Mouse (Mus musculus): ENCODE measurements around the gene Olfr90.
A peak's percentile ranks its signal among the peaks of the same experiment; 100 is the strongest.
"Not testable (repeated sequence)": the region's sequence is repeated elsewhere in the genome, so short reads cannot be mapped to it uniquely, and the experiment has no call there.

Gene Olfr90

DNA sequence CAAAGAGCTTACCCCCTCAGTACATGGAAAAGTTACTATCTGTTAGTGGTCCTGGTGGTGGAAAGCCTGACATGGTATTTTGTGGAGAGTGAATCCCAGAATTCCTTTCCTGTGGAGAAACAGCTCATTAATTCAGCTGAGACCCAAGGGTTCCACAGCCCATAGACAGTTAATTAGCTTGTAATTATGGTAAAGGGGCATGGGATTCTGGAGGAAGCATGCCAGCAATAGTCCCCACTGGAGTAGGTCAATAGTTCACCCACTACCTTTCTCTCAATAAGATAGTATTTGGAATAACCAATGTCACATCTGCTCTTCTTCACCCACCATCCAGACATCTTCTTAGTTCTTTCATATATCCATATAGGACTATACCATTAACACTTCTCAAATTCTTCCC, at the start of gene Olfr90:
Olfr90 (minus strand) TSS at position 101 of the 400 bp plus-strand sequence.
- no peak for DNase-seq

GRCm38 (mm10) chr17:37131366-37131765, 43.1 kb upstream of the Olfr90 start:
- DNase-seq = not testable (repeated sequence)

- no peak for DNase-seq
Measured at GRCm38 (mm10) chr17:37119988-37120387, 31.7 kb upstream of the Olfr90 start, which contains the start of gene Olfr92. TSS of gene Olfr92 (minus strand) at chr17:37120088.

GRCm38 (mm10) chr17:37098178-37098577, 9.9 kb upstream of the Olfr90 start, which contains the start of gene Olfr91:
TSS of gene Olfr91 (minus strand) at chr17:37098278.
- no peak for DNase-seq

GRCm38 (mm10) chr17:37093289-37093688, 5.0 kb upstream of the Olfr90 start:
- no peak for DNase-seq

DNA sequence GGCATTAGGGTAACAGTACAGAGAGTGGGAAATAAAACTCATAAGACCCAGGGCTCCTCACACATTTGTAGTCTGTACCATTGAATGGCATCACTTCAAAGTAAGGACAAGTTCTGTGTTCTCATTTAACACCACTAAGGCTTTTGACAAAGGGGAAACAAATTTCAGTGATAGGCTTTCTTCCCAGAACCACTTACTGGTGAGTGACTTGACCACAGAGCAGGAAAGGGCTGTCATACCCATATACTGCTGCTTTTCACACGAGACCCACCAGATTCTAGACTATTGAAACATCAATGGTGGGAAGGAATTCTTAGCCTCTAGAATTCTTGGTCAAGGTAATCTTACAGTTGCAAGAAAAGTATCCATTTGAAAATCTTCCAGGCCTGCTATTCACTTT, 3.9 kb upstream of the Olfr90 start:
- DNase-seq = no peak

DNA sequence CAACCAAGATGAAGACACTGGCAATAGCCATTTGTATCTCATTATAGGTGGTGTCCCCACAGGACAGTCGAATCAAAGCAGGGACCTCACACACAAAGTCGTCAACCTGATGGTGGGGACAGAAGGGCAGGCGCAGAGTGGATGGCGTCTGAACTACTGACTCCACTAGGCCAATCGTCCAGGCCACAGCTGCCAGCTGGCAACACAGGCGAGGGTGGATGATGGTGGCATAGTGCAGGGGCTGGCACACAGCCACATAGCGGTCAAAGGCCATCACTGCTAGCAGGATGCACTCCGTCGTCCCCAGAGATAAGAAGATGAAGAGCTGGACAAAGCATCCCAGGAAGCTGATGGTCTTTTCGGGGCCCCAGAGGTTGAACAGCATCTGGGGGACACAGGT, 2.8 kb downstream of the Olfr90 start:
- no peak for DNase-seq

DNA sequence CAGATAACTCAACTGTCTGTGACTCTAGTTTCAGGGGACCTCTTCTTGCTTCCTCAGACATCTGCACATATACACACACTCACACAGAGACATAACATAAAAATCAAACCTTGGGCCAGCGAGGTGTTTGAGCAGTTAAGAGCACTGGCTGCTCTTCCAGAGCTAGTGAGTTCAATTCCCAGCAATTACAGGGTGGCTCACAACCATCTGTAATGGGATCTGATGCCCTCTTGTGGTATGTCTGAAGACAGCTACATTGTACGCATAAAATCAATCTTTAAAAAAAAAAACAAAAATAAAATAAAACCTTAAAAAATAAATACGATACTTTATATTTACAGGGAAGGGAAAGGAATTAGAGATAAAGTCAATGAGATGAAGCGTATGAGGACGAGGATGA, 3.7 kb downstream of the Olfr90 start:
- no peak for DNase-seq

GRCm38 (mm10) chr17:37083327-37083726, 5.0 kb downstream of the Olfr90 start:
- peak; percentile 60 for DNase-seq

DNA sequence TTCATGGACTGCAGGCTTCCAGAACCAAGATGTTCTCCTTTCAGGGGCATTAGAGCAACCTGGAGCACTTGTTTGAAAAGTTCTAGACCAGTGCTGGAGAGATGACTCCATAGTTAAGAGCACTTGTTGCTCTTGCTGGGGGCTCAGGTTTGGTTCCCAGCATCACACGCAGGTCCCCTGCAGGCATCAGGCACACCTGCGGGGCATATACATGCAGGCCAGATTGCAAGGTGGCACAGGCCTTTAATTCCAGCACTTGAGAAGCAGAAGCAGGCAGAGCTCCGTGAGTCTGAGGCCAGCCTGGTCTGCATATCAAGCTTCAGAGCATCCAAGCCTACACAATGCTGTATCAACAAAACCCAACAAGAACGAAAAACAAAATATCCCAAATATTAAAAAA, 6.6 kb downstream of the Olfr90 start:
- no peak for DNase-seq

DNA sequence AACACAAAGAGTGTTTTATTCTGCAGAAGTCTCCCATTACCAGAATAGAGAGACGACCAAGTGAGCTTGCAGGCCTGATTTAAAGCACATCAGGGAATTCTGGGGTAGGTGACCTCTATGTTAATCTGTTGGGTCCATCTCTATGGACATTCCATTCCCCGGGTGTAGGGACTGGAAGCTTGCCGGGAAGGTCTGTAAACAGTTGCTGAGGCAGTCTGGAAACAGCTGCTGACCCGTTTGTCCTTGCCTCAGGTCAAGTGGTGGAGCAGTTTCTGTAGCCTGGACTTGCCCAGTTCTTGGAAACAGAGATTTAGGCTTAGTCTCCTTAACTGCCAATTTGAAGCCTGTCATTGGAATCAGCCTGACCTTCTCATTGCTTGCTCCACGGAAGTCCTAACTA, 8.2 kb downstream of the Olfr90 start:
- DNase-seq = peak; percentile 75

- DNase-seq = no peak
Measured at GRCm38 (mm10) chr17:37078990-37079389, 9.3 kb downstream of the Olfr90 start.

- no peak for DNase-seq
Measured at GRCm38 (mm10) chr17:37078193-37078592, 10.1 kb downstream of the Olfr90 start.

DNA sequence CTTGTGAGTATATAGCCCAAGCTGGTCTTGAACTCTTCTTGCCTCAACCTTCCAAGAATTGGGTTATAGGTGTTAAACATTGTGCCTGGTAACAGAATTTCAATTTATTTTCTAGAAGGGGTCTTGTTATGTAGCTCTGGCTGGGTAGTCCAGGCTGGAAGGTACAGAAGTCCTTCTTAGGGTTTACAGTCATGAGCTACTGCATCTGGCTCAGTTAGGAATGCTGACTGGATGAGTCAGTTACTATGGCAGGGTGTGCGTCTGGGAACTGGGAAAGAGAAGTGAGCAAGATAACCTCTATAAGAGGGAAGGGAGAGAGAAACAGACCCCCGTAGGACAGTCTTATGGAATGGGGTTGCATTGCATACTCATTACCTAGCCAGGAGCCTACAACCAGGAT, 12.5 kb downstream of the Olfr90 start:
- DNase-seq = no peak

- DNase-seq = no peak
Measured at GRCm38 (mm10) chr17:37075181-37075580, 13.1 kb downstream of the Olfr90 start.

- DNase-seq = no peak
Measured at GRCm38 (mm10) chr17:37072730-37073276, 15.5 kb downstream of the Olfr90 start.

- no peak for DNase-seq
Measured at GRCm38 (mm10) chr17:37072080-37072729, 16.1 kb downstream of the Olfr90 start.

GRCm38 (mm10) chr17:37070121-37070520, 18.2 kb downstream of the Olfr90 start:
- DNase-seq = no peak

DNA sequence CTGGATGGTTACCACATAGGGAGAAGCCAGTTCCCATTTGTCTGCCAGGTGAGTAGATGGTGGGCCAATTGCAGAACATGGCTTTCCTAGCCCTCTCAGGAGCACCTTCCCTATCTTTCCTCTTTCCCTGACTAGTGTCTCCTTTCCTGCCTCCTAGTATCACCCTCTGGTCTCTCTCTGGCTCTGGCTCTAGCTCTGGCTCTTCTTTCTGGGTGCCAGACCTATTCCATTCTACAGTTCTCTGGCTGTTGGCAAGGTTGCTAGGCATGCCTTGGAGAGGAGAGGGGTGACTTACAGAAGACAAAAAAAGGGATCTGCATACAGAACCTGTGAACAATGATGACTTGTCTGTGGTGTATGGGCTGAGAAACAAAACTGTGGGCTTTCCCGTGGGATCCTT, 20.4 kb downstream of the Olfr90 start:
- no peak for DNase-seq

DNA sequence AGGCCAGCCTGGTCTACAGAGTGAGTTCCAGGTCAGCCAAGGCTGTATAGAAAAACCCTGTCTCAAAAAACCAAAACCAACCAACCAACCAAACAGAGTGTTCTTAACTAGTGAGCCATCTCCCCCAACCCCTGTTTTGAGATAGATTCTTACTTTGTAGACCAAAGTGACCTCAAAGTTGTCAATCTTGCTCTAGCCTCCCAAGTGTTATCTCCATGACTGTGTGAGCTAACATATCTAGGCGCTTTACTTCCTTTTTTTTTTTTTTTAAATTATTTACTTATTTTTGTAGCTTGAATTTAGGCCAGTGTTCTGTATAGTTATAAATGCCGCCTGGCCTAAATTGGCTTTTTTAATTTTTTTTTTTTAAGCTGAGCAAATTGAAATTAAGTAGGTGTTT, 22.3 kb downstream of the Olfr90 start:
- DNase-seq = no peak

GRCm38 (mm10) chr17:37063686-37064495, 24.4 kb downstream of the Olfr90 start:
- DNase-seq = no peak

- DNase-seq = no peak
Measured at GRCm38 (mm10) chr17:37063063-37063462, 25.2 kb downstream of the Olfr90 start.

DNA sequence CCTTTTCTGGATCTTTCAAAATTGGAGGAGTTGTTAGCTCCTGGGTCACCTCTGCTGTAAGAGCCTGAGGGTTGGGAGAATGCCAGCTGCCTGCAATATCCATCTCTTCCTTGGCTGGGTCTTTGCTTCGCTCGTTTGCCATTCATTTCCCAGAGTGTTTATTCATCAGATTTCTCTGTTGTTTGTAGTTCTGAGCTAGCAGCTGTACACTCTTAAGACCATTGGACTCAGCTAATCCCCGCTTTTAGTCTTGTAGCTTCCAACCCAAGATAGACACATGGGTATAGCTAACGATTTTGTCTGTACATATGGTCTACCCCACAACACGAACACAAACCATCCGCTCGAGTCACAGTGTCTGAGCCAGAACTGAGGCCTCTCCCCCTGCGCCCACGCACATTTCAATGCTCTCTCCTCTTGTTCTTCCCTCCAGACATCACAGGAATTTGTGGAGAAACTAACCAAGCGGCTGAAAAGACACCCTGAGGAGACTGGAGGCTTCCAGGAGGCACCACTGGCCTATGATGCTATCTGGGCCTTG, 26.1 kb downstream of the Olfr90 start:
- no peak for DNase-seq

DNA sequence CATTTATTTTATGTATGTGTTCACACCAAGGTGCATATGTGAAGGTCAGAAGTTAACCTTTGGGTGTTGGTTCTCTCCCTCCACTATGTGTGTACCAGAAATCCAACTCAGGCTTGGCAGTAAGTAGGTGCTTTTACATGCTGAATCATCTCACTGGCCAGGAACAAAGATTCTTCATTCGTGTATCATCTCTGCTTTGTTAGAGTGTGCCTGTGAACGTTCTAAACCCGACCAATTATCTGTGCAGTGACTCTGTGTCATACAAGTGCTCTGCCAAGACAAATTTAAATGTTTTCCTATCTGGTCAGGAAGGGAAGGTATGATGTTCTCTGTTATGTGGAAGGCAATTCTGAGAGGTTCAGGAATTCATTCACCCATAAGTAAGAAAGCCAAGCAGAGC, 26.9 kb downstream of the Olfr90 start:
- DNase-seq = no peak
